Mouse (Mus musculus): ENCODE measurements around the gene Zc3hav1l. TPM values are rescaled to one million over a fixed set of nuclear protein-coding genes. Genes with fewer than 3 reads are reported as not detected.
A peak's percentile ranks its signal among the peaks of the same experiment; 100 is the strongest.

Zc3hav1l gene
- polyA plus RNA-seq, 2 experiments = 14.6 to 44.3 TPM

GRCm38 (mm10) chr6:38255794-38256193 lies 43.3 kb downstream of the Zc3hav1l start:
- ATAC-seq (ENCODE audit: low FRiP score, low read depth) (no peak), DNase-seq (ENCODE audit: low spot score) (no peak)
- no peaks in the 10 kb centered on the region for H3K36me3 ChIP-seq (ENCODE audit: control insufficient read depth, insufficient read depth, low read length)
- peaks cover 26% of the 10 kb centered on the region for H3K4me1 ChIP-seq (ENCODE audit: control insufficient read depth, insufficient read depth, low read length)
- no peak overlapping the region for H3K27ac ChIP-seq (replicated peaks; ENCODE audit: low read depth, low read length)
- WGBS = 62% methylated on average over 2 of the region's 2 CpGs
- TF ChIP-seq POLR2A (IDR thresholded peaks at IDR 0.05; ENCODE audit: borderline replicate concordance, extremely low read depth, insufficient read depth, insufficient read length) = no peak
- H3K9ac ChIP-seq (ENCODE audit: low read depth, low read length, severe bottlenecking) = no peak overlapping the region
- H3K27me3 ChIP-seq (ENCODE audit: control insufficient read depth, insufficient read depth, low read length) = no peaks in the 10 kb centered on the region
- no peak overlapping the region for H3K4me2 ChIP-seq (replicated peaks; ENCODE audit: low read depth, low read length, severe bottlenecking)
- H3K9me3 ChIP-seq (ENCODE audit: control insufficient read depth, low read length) = no peaks in the 10 kb centered on the region
- H3K4me3 ChIP-seq (replicated peaks; ENCODE audit: low read length) = no peak overlapping the region

DNA sequence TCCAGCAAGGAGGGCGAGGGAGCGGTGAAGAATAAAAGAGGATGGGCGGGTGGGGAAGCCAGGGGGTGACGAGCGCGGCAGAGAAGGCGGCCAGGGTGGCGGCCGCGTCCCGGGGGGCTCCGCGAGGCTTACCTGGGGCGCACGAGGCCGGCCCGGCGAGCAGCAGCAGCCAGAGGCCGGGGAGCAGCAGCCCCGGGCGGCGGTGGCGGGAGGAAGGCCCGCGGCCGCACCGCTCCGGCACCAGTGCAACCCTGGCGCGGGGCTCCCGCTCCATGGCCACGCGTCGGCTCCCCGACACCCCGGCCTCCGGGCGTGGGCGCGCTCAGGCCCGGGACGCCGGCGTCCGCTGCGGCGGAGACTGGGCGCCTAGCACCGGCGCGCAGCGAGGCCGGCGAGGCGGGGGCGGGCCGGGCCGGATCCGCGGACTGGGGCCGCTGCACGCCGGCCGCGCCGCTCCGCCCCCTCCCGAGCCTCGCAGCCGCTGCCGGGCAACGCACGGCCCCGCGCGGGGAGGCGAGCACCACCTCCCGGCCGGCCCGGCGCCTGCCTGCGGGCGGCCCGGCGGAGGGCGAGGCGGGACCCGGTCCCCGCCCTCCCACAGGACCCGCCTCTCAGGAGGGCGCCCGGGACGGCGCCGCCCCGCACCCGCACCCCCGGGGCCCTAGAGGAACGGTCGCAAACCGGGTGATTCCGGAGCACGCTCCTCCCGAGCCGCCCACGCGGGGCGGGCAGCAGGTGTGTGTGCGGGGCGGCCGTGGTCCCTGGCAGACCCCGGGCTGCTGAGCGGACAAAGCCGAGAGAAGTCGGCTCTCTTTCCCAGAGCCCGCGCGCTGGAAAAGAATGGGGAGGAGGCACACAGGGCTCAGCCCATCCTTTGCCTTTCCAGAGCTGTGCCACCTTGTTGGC lies 45.1 kb downstream of the Zc3hav1l start, which contains the start of gene D630045J12Rik:
D630045J12Rik (minus strand) TSS at position 274 of the 906 bp plus-strand sequence.
- H3K4me2 ChIP-seq (replicated peaks; ENCODE audit: low read depth, low read length, severe bottlenecking) = peak within 1 kb of the TSS; percentile 77
- 0% methylated on average over 16 of the region's 118 CpGs for WGBS
- peaks cover 26% of the 10 kb centered on the region for H3K4me1 ChIP-seq (ENCODE audit: control insufficient read depth, insufficient read depth, low read length)
- 0 out of 2 replicates have a peak, but pooled peaks have one; percentile 42 for TF ChIP-seq POLR2A (IDR thresholded peaks at IDR 0.05; ENCODE audit: borderline replicate concordance, extremely low read depth, insufficient read depth, insufficient read length)
- DNase-seq (ENCODE audit: low spot score) (peak; percentile 77), ATAC-seq (ENCODE audit: low FRiP score, low read depth) (peak; percentile 94)
- no peaks in the 10 kb centered on the region for H3K36me3 ChIP-seq (ENCODE audit: control insufficient read depth, insufficient read depth, low read length)
- H3K4me3 ChIP-seq (replicated peaks; ENCODE audit: low read length) = peak within 1 kb of the TSS; percentile 84
- H3K9me3 ChIP-seq (ENCODE audit: control insufficient read depth, low read length) = no peaks in the 10 kb centered on the region
- H3K9ac ChIP-seq (ENCODE audit: low read depth, low read length, severe bottlenecking) = peak within 1 kb of the TSS; percentile 95
- H3K27ac ChIP-seq (replicated peaks; ENCODE audit: low read depth, low read length) = peak within 1 kb of the TSS; percentile 86
- no peaks in the 10 kb centered on the region for H3K27me3 ChIP-seq (ENCODE audit: control insufficient read depth, insufficient read depth, low read length)

DNA sequence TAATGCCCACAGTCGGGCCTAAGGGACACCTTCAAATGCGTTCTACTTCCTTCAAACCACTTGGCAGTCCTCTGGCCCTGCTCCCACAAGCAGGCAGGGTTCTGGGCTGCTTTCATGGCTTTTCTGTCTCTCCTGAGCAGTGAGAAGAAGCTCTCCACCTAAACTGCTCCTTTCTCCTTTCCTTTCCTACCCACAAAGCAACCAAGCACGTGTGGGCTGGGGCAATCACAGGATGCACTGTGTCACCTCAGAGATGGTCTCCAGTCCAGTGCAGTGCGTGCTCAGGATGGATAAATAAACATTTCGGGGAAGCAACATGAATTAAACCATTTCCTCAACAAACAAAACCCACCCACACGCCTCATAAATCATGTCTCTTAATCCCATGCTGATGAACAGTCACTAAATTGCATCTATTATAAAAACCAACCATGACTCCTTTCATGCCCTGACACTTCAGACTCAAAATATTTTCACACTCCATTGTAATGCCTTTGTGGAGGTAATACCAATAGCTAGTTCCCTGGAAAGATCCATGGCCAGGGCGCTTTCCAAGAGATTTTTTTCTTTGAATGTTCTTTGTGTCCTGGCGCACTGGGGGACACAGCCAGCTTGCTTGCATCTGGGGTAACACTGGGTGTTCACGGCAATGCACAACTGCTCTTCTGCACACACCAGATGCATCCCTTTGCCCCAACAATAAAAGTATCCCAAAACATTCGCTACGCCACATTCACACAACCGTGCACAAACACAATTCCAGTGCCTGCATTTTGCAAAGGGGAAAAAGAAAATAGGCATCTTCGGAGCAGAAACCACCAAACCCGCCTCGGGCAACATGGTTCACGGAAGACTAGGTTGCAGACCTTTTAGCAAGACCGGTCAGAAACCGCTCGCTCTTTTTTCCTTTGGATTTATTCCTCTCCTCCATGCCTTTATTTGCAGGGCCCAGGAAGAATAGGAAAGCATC lies 46.0 kb downstream of the Zc3hav1l start:
- Histone ChIP-seq H3K27me3 (ENCODE audit: control insufficient read depth, insufficient read depth, low read length) (no peaks in the 10 kb centered on the region), H3K4me3 (replicated peaks; ENCODE audit: low read length) (peak overlapping the region; percentile 84), H3K27ac (replicated peaks; ENCODE audit: low read depth, low read length) (peak overlapping the region; percentile 86), H3K9me3 (ENCODE audit: control insufficient read depth, low read length) (no peaks in the 10 kb centered on the region), H3K36me3 (ENCODE audit: control insufficient read depth, insufficient read depth, low read length) (no peaks in the 10 kb centered on the region), H3K9ac (ENCODE audit: low read depth, low read length, severe bottlenecking) (peak overlapping the region; percentile 95), H3K4me1 (ENCODE audit: control insufficient read depth, insufficient read depth, low read length) (peaks cover 29% of the 10 kb centered on the region), H3K4me2 (replicated peaks; ENCODE audit: low read depth, low read length, severe bottlenecking) (peak overlapping the region; percentile 77)
- TF ChIP-seq POLR2A (IDR thresholded peaks at IDR 0.05; ENCODE audit: borderline replicate concordance, extremely low read depth, insufficient read depth, insufficient read length) = no peak
- DNase-seq (ENCODE audit: low spot score) (no peak), ATAC-seq (ENCODE audit: low FRiP score, low read depth) (no peak)
- WGBS = 4% methylated on average over 19 of the region's 19 CpGs

GRCm38 (mm10) chr6:38252139-38252538 lies 46.9 kb downstream of the Zc3hav1l start:
- Histone ChIP-seq H3K4me3 (replicated peaks; ENCODE audit: low read length) (peak overlapping the region; percentile 84), H3K36me3 (ENCODE audit: control insufficient read depth, insufficient read depth, low read length) (no peaks in the 10 kb centered on the region), H3K27me3 (ENCODE audit: control insufficient read depth, insufficient read depth, low read length) (no peaks in the 10 kb centered on the region), H3K4me2 (replicated peaks; ENCODE audit: low read depth, low read length, severe bottlenecking) (peak overlapping the region; percentile 77), H3K9ac (ENCODE audit: low read depth, low read length, severe bottlenecking) (peak overlapping the region; percentile 95), H3K9me3 (ENCODE audit: control insufficient read depth, low read length) (no peaks in the 10 kb centered on the region), H3K27ac (replicated peaks; ENCODE audit: low read depth, low read length) (no peak overlapping the region), H3K4me1 (ENCODE audit: control insufficient read depth, insufficient read depth, low read length) (peaks cover 29% of the 10 kb centered on the region)
- TF ChIP-seq POLR2A (IDR thresholded peaks at IDR 0.05; ENCODE audit: borderline replicate concordance, extremely low read depth, insufficient read depth, insufficient read length) = no peak
- whole genome bisulfite sequencing = 41% methylated on average over 10 of the region's 10 CpGs
- DNase-seq (ENCODE audit: low spot score) (no peak), ATAC-seq (ENCODE audit: low FRiP score, low read depth) (no peak)

DNA sequence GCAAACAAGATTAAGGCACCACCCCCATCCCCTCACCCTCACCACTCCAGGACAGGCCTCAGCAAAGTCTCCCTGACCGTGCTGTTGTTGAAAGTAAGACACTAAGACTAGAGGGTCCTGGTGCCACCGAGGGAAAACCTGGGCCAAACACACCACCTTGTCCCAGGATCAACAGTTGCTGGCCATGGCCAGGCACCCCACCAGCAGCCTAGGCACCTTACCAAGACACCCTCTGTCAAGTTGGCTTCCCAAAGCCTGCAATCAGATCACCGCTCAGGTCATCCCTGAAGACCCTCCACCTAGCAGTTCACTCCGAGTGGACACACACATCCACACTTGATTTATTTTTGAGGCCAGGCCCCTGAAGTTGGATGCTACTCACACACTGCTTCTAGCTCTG lies 47.6 kb downstream of the Zc3hav1l start:
- no peak for TF ChIP-seq POLR2A (IDR thresholded peaks at IDR 0.05; ENCODE audit: borderline replicate concordance, extremely low read depth, insufficient read depth, insufficient read length)
- WGBS = 45% methylated on average over 4 of the region's 4 CpGs
- H3K27ac ChIP-seq (replicated peaks; ENCODE audit: low read depth, low read length) = no peak overlapping the region
- H3K27me3 ChIP-seq (ENCODE audit: control insufficient read depth, insufficient read depth, low read length) = no peaks in the 10 kb centered on the region
- H3K9ac ChIP-seq (ENCODE audit: low read depth, low read length, severe bottlenecking) = peak overlapping the region; percentile 25; the same call in 1 of the 2 replicates
- H3K4me1 ChIP-seq (ENCODE audit: control insufficient read depth, insufficient read depth, low read length) = peaks cover 30% of the 10 kb centered on the region
- no peak overlapping the region for H3K4me3 ChIP-seq (replicated peaks; ENCODE audit: low read length)
- DNase-seq (ENCODE audit: low spot score) (no peak), ATAC-seq (ENCODE audit: low FRiP score, low read depth) (no peak)
- peak overlapping the region; percentile 77 for H3K4me2 ChIP-seq (replicated peaks; ENCODE audit: low read depth, low read length, severe bottlenecking)
- no peaks in the 10 kb centered on the region for H3K36me3 ChIP-seq (ENCODE audit: control insufficient read depth, insufficient read depth, low read length)
- no peaks in the 10 kb centered on the region for H3K9me3 ChIP-seq (ENCODE audit: control insufficient read depth, low read length)

Measured in limb, embryonic 14.5 days (tissue).